Mouse (Mus musculus): ENCODE results near the gene Irx1. TPM values are rescaled to one million over a fixed set of nuclear protein-coding genes. Genes with fewer than 3 reads are reported as not detected.

Irx1 gene
- total RNA-seq (2017) = not detected in 2 replicates

DNA sequence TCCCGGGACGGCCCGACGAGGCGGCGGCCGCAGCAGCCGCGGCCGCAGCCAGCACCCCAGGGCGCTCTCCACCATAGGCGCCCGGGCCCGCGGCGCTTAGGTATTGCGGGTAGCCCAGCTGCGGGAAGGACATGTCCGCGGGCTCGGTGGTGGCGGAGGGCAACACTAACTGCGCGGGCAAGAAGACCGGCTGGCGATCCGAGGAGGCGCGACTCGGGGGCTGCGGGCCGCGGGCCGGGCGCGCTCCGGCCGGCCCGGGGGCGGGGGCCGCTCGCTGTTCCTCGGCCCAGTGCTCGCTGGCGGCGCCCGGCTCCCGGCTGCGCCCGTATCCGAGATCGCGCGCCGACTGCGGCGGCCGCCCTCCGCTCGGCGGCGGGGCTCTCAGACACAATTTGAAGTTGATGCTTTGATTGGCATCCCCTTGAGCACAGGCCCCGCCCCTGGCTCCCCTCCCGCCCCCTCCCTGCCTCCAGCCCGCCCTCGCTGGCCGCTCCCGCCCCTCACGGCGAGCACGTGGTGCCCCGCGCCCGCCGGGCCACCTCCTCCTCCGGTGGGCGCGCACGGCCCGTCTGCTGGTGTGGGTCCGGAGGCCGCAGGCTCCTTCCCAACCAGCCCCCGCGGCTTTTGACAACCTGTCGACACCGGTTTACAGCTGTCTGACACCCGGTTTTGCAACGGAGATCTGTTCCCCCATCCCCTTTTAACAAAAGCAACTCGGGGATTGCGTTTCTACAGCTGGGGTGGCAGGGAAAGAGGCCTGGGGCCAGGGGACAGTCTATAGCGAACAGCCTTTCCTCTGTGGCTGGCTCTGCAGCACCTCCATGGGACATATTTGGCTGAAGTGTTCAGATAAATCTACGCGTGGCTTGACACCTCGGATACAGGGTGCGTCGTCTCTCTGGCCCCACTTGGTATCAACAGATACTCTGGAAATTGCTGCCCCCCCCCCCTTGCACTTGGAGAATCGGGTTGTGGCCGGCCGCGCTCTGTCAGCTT lies at the start of gene Irx1:
TSS of gene Irx1 (minus strand) at position 368 of the 996 bp plus-strand sequence.
- no peak for ATAC-seq (ENCODE audit: extremely low read depth, insufficient number of reproducible peaks, low FRiP score, poor library complexity, severe bottlenecking)

DNA sequence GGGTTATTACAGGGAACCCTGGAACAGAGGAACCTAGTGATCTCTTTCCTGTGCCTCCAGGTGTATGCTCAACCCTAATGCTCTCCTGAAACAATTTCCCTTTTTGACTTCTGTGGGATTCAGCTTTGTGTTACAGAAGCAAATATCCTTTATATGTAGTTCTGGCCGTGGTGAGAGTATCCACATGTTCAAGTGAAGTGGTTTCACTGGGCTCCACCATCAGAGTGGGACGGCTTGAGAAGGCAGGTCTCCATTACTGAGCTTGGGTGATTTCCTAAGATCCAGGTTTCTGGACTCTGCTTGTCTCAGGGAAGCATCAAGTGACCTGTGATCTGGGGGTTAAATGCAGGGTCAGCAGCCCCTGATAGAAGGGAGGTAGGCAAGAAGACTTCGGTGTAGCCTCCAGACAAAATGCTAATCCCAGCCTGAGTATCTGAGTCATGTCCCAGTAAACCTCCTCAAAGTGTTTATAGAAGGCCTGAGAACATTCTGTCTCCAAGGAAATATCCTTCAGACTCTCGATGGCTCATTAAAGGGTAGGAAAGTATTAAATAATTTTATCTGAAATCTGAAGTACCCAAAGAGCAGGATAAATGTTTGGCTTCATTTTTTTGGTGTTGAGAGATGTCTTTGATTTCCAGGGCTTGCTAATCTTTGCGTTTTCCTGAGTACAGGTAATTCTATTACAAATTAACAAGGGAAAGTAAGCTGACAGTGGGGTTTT lies 16.6 kb upstream of the Irx1 start:
- ATAC-seq (ENCODE audit: extremely low read depth, insufficient number of reproducible peaks, low FRiP score, poor library complexity, severe bottlenecking) = no peak

DNA sequence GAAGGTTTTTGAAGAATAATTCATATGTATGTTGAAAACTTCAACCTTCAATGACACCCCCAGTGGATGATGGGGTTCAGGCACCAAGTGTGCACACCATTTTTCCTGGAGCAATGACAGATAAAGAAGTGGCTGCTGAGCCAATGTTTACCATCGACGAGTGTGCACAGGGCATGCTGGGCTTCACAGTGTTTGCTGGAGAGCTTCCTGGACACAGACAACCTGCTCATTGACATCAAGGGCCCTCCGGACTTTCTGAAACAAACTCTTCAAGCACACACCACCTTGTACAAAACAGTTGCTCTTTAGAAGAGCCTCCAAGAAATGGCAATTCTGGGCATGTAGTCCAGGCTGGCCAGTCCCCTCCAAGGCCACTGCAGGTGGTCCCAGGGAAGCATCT lies 12.2 kb upstream of the Irx1 start:
- ATAC-seq (ENCODE audit: extremely low read depth, insufficient number of reproducible peaks, low FRiP score, poor library complexity, severe bottlenecking) = no peak

DNA sequence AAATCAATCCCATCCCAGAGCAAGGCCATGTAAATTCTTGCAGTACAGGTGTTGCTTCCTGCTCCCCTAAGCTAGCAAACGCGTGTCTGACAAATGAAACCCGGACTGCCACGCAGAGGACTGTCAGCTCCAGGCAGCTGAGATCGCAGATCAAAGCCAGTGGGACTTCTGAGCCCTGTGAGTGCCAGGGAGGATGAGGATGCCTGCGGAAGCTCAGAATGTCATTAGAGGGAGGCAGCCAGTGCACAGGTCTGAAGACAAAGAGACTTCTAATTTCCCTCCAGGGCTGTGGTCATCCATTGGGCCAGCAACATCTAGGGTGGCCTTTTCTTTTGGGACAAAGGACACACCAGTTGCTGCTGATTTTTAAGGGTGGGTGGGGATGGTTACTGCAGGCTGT lies 4.8 kb upstream of the Irx1 start:
- no peak for ATAC-seq (ENCODE audit: extremely low read depth, insufficient number of reproducible peaks, low FRiP score, poor library complexity, severe bottlenecking)

DNA sequence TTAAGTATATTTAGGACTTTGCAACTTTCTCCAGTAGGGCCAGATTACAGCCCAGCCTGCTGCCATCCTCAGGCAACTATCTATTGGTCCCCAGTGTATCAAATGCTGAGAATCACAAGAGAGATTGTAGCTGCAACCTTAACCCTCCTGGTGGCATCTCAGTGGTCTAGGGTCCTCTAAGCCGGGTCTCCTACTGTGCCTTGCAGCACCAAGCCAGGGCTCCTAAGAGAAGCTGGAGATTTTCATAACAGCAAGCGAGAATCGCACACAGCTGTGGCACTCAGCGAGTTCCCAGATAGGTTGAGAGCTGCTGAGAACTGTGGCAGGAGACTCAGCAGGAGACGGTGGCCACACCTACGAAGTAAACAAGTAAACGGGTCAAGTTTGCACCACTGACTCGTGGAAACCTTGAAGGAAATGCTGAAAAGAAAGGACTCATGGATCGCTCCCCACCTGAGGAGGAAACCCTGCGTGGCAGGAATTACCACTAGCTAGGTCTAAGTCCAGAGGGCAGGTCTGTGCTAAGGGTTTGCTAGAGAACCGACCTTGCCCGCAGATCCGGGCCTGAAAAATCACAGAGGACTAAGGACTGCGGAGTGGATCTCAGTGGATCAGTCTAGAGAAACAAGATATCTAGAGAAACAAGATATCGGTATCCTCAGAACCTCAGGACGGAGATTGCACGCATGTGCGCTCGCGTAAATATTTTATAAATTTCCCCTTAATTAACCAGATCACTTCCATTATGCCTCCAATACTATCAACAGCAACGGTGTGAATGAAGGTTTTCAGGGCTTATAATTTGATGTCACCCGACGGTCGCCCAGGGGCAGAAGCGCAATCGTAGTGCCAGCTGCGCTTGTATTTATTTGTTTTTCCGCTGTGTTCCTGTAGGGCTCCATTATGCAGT lies 4.1 kb upstream of the Irx1 start:
- no peak for ATAC-seq (ENCODE audit: extremely low read depth, insufficient number of reproducible peaks, low FRiP score, poor library complexity, severe bottlenecking)

DNA sequence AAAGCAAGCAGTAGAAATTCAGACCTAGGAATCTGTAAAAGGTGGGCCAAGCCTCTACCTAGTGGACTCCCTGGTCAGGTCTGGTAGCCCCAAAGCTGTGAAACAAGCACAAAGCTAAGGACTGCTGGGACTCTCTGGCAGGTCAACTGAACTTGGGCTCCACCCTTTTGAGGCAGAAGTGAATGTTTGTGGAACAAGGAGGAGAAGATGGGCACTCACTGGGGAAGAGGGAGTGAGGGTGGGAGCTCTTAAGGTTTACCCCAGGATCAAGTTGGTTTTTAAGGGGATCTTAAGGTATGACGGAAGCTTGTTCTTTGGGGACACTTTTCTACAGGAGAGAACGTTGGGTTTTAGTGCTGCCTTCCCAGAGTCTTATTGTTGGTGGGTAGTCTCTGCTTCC lies 3.1 kb upstream of the Irx1 start:
- ATAC-seq (ENCODE audit: extremely low read depth, insufficient number of reproducible peaks, low FRiP score, poor library complexity, severe bottlenecking) = no peak

DNA sequence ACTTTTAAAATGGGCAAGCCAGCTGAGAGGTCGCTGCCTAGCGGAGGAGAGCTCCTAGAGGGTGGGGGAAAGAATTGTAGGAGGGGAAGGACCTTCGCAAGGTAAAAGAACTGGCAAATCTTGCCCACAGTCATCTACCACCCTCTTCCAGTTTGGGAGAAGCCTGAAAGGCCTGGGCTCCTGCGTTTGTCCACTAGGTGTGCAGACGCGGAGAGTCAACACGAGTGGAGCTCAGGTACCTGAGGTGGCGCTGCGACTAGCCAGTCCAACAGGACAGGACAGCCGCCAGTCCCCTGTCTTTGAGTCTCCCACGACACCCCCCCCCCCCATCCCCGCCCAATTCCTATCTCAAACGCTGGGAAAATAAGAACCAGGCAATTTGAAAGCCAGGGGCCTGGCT lies 843 bp upstream of the Irx1 start:
- ATAC-seq (ENCODE audit: extremely low read depth, insufficient number of reproducible peaks, low FRiP score, poor library complexity, severe bottlenecking) = no peak

DNA sequence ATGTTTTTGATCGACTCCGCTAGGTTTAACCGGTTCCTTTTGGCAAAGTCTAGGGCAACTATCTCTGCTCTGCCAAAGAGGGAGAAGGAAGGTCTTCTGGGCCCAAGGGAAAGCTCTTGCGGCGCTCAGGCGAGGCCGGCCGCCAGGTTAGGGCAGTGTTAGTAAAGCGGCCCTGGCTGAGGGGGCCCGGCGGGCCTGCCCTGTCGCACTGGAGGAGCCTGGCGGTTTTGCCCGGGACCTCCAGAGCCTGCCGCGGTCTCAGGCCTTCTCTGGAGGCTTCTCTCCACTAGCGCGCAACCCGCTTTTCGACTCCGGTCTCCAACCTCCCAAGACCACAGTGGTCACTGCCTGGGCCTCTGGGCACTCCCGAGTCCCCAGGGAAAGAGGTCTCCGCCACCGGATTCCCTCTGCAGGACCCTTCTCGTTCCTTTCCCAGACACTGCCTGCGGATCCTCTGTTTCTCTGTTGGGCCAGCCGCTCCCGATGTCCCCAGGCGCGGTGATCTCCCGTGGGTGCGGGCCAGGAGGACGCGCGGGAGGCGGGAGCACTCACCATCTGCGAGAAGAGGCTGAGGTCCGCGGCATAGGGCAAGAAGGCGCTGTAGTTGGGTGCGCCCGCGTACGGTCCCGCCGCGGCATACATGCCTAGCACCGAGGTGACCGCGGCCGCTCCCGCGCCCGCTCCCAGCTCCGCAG lies 715 bp downstream of the Irx1 start:
- ATAC-seq (ENCODE audit: extremely low read depth, insufficient number of reproducible peaks, low FRiP score, poor library complexity, severe bottlenecking) = no peak

DNA sequence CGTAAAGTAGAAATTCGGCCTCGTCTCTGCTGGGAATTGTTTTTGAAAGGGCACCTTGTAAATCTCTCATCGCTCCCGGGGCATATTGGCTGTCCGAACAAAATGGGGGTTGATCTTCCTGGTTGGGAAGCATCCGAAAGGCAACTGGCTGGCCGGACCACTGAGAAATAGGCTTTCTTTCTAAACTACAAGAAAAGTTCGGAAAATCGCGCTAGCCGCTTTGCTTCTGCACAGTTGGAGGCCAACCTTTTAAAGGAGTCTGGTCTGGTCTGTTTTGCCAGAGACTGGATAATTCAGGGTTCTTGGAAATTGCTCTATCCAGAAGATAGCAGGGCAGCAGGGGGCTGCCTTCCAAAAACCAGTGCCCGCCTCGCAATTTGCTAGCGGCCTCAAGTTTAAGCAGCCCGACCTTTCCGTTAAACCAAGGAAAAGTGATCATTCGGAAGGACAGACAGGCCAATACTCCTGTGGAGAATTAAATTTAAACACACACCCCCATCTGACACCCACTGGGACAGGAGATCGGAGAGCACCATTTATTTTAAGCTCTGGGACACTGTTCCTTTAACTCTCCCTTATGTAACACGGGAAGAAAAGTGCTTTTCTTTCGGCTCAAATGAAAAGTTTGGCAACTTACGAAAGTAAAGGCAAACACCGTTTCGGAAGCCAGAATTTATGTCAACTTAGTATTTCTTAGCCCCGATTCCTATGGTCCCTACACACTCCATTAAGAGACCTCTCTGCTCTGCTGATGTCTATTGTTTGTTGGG lies 1.4 kb downstream of the Irx1 start:
- ATAC-seq (ENCODE audit: extremely low read depth, insufficient number of reproducible peaks, low FRiP score, poor library complexity, severe bottlenecking) = no peak

DNA sequence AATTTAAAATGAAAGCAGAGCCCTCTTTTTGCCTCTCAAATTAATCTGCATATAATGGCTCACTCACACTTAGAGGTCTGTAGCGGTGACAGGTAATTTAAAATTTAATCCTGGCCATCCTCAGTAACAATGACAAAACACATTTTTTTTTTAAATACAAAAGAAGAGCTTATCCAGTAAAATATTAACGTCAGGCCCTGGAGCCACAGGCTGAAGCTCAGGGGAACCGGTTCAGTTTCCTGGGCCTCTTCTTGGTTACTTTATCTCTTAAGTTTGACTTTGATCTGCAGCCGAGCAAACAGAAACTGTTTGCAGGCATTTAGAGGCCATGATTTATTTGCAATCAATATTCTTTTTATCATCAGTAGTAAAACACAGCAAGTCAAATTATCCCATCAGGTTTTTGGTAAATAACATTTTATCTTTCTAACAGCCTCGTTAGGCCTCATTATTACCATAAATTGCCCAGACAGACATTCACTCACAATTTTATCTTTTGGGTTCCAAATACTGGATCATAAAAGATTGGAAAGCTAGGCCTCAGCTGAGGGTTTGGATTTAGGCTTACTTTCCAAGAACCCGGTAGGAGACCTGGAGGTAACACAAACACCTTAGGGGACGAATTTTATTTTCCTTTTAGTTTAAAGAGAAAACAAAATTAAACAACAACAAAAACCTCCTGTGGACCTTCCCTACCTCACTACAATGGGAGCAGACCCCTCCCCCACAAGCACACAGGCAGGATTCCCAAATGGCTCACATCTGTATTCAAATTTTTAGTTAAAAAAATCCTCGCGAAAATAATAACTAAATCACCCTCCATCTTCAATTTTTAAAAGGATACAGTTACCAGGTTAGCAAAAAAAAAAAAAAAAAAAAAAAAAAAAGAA lies 2.4 kb downstream of the Irx1 start:
- ATAC-seq (ENCODE audit: extremely low read depth, insufficient number of reproducible peaks, low FRiP score, poor library complexity, severe bottlenecking) = no peak

DNA sequence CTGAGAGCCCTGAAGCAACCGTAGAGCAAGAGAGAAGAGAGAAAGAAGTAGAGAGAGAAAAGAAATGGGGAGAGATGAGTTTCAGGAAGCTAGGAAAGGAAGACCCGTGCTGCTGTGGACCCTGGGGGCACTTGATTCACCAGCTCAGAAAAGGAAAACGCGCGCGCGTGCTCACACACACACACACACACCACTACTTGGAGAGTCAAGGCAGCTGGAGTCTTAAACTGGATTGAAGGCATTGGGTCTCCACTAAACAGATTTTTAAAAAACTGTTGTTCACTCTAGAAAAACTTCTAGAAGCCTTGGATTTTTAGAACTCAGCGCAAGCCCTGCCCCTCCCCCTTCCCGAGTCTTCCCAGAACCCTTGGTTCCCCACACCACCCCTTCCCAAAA lies 3.2 kb downstream of the Irx1 start:
- no peak for ATAC-seq (ENCODE audit: extremely low read depth, insufficient number of reproducible peaks, low FRiP score, poor library complexity, severe bottlenecking)

DNA sequence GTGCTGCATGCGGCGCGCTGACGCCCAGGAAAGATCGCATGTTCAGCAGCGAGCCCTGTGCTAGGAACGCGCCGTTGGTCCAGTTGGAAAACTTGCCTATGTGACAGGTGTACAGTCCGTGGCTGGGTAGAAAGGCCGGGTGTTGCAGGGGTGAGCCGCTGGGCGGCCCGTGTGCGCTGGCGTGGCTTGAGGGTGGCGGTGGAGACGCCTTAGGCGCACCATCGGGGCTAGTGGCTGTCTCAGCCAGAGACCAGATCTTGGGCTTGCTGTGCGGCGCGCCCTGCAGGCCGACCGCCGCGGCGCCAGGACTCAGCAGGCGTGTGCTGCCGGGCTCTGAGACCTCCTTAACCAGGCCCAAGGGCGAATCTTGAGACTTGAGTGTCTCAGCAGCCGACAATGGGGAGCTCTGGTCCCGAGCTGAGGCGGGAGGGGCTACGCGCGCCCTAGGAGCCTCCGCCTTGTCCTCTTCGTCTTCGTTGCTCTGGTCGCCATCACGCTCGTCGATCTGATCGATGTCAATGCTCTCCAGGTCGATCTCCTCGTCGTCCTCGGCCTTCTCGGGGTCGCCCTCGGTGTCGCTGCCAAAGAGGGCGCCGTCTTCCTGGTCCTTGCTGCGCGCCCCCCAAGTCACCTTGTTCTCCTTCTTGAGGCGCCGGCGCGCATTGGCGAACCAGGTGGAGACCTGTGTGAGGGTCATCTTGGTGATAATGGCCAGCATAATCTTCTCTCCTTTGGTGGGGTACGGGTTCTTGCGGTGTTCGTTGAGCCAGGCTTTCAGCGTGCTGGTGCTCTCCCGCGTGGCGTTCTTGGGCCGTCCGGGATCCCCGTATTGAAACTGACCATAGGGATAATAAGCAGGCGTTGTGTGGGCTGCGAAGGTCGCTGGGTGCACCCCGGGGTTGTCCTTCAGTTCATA lies 3.9 kb downstream of the Irx1 start:
- ATAC-seq (ENCODE audit: extremely low read depth, insufficient number of reproducible peaks, low FRiP score, poor library complexity, severe bottlenecking) = no peak

DNA sequence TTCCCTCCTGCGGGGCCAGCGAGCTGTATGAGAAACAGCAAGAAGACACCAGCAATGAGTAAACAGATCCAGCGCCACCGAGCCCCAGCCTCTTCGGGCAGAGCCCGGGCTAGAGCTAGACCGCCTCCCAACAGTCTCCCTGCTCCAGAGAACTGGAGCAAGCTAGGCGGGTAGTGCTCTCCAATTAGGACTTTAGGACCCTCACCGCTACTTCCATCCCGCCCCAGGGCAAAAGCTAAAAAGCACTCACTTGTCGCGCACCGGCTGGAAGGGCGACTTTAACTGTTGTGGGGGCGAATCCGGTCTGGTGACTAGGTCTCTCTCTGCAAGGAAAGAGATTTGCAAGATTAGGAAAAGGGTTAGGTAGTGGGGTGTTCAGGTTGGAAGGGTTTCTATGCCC lies 4.9 kb downstream of the Irx1 start:
- ATAC-seq (ENCODE audit: extremely low read depth, insufficient number of reproducible peaks, low FRiP score, poor library complexity, severe bottlenecking) = no peak

DNA sequence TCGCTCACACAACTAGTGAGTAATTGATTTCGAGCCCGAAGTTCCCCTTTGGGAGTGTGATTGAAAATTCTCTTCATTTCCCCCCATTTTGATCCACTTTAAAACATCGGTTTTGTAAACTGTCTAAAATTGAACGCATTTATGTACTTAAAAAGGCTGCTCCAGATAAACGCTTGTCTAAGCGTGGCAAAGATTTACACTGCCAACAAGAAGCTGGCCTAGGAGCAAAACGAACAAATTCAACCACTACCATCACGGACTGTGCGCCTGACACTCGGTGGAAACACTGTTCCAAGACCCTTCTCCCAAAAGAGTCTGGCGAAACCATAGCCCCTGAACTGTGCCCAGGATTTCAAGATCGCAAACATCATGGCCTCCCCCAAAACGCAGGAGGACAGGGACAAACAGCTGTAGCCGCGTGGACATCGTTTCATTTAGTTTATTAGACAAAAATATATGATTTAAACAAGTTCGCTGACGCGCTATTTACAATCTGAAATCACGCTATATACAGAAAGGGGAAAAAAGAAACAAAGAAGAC lies 5.6 kb downstream of the Irx1 start:
- ATAC-seq (ENCODE audit: extremely low read depth, insufficient number of reproducible peaks, low FRiP score, poor library complexity, severe bottlenecking) = no peak

DNA sequence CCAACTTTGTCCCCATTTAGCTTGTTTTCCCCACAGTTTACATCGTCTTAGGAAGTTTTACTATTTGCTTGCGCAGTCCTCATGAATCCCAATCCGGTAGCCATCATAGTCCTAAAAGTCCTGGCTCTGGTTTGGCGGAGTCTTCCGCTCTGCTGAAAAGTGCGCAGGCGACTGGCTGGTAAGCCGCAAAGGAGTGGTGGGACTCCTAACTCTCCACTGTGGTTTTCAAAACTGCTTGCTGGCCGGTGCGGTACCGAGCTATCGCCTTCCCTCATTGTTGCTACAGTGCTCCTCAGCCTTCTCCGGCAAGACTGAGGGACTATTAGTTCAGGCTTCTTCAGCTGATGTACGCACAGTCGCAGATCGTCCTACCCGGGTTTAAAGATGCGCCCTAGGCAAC lies 6.4 kb downstream of the Irx1 start:
- ATAC-seq (ENCODE audit: extremely low read depth, insufficient number of reproducible peaks, low FRiP score, poor library complexity, severe bottlenecking) = no peak

DNA sequence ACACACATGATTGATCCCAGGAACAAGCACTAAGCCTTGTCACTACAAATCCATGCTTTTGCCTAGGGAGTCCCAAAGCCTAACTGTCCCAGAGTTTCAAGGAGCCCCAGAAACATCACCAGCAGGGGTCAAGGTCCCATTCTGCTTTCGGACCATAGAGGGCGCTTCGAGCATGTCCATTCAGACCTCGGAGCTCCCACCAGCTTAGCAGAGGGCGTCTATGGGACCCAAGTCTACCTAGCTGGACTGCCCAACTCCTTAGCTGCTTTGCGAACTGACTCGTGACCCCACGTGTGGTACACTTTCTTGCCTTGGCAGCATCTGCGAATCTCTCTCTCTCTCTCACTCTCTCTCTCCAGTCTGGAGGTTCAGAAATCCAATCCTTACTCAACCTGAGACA lies 7.0 kb downstream of the Irx1 start:
- no peak for ATAC-seq (ENCODE audit: extremely low read depth, insufficient number of reproducible peaks, low FRiP score, poor library complexity, severe bottlenecking)

Data from neutrophil, adult 5-6 weeks (primary cell).